Comparison of ENCODE assay signal across 36 mouse cellular contexts in genomic region chr1:170308503-170308902, GRCm38 (mm10). TPM values are rescaled to one million over a fixed set of nuclear protein-coding genes. Genes with fewer than 3 reads are reported as not detected.
"Had no signal": no experiment of that assay in that cellular context is flagged by ENCODE, and none has a peak within 500 bp of the region (broad histone marks: within the 10 kb centered on the region; RNA-seq: fewer than 3 reads in every experiment).

TSS of gene Spata46 (plus strand) at chr1:170308803.

- H3K4me1 ChIP-seq: heart, embryonic 12.5 days; heart, embryonic 13.5 days; heart, embryonic 15.5 days; hindbrain, embryonic 12.5 days; hindbrain, embryonic 13.5 days; hindbrain, embryonic 15.5 days; intestine, embryonic 15.5 days; kidney, embryonic 15.5 days had no signal

- DNase-seq: heart, postnatal 10 days; heart, postnatal 14 days; heart, postnatal 36 days; heart, postnatal 4 days; kidney, adult 11 months; kidney, adult 18-20 months; kidney, adult 2 months; kidney, adult 8-10 months; kidney, adult 9 months; kidney, postnatal 10 days; kidney, postnatal 14 days; kidney, postnatal 25 days; kidney, postnatal 36 days; kidney, postnatal 4 days; layer of hippocampus, adult 9-11 months; layer of hippocampus, postnatal 36 days had no signal

- H3K27ac ChIP-seq: heart, embryonic 10.5 days; heart, embryonic 13.5 days; heart, embryonic 15.5 days; hindbrain, embryonic 10.5 days; hindbrain, embryonic 12.5 days; hindbrain, embryonic 13.5 days; hindbrain, embryonic 14.5 days; hindbrain, embryonic 15.5 days; hindbrain, postnatal 0 days; intestine, embryonic 15.5 days; kidney, embryonic 15.5 days; kidney, postnatal 0 days; layer of hippocampus, adult 2 months had no signal

- H3K9ac ChIP-seq: heart, embryonic 12.5 days; heart, embryonic 13.5 days; heart, embryonic 15.5 days; hindbrain, embryonic 12.5 days; hindbrain, embryonic 13.5 days; hindbrain, embryonic 14.5 days; hindbrain, embryonic 15.5 days; intestine, embryonic 15.5 days; kidney, embryonic 15.5 days had no signal

- H3K4me3 ChIP-seq: heart, embryonic 10.5 days; heart, embryonic 12.5 days; heart, embryonic 13.5 days; heart, embryonic 15.5 days; hindbrain, embryonic 10.5 days; hindbrain, embryonic 12.5 days; hindbrain, embryonic 13.5 days; hindbrain, embryonic 15.5 days; intestine, embryonic 15.5 days; kidney, embryonic 15.5 days; layer of hippocampus, adult 2 months had no signal

- ATAC-seq: hindbrain, embryonic 16.5 days; hindbrain, postnatal 0 days; inflammation-experienced regulatory T-cells, adult 6 months; intestine, embryonic 15.5 days; intestine, embryonic 16.5 days; intestine, postnatal 0 days had no signal

- H3K4me2 ChIP-seq: heart, embryonic 11.5 days; heart, embryonic 12.5 days; heart, embryonic 13.5 days; heart, embryonic 15.5 days; hindbrain, embryonic 12.5 days; hindbrain, embryonic 13.5 days; hindbrain, embryonic 14.5 days; hindbrain, embryonic 15.5 days; intestine, embryonic 15.5 days; kidney, embryonic 15.5 days had no signal

- H3K27me3 ChIP-seq: heart, embryonic 12.5 days; heart, embryonic 13.5 days; heart, embryonic 15.5 days; hindbrain, embryonic 12.5 days; hindbrain, embryonic 13.5 days; hindbrain, embryonic 15.5 days; intestine, embryonic 15.5 days; kidney, embryonic 15.5 days had no signal

- H3K9me3 ChIP-seq: heart, embryonic 10.5 days; heart, embryonic 12.5 days; heart, embryonic 13.5 days; heart, embryonic 15.5 days; hindbrain, embryonic 10.5 days; hindbrain, embryonic 12.5 days; hindbrain, embryonic 13.5 days; hindbrain, embryonic 15.5 days; intestine, embryonic 15.5 days; kidney, embryonic 15.5 days had no signal

- H3K36me3 ChIP-seq: heart, embryonic 15.5 days; hindbrain, embryonic 10.5 days; hindbrain, embryonic 12.5 days; hindbrain, embryonic 13.5 days; hindbrain, embryonic 15.5 days; intestine, embryonic 15.5 days; kidney, embryonic 15.5 days had no signal

RNA-seq across cellular contexts. Expression of gene Spata46, which starts in this region (rescaled TPM):
- polyA plus RNA-seq: inflammation-experienced regulatory T-cells, adult 6 months; large intestine, adult 2 months had no signal
